8 mouse cellular contexts compared by ENCODE assay signal in the genomic region with DNA sequence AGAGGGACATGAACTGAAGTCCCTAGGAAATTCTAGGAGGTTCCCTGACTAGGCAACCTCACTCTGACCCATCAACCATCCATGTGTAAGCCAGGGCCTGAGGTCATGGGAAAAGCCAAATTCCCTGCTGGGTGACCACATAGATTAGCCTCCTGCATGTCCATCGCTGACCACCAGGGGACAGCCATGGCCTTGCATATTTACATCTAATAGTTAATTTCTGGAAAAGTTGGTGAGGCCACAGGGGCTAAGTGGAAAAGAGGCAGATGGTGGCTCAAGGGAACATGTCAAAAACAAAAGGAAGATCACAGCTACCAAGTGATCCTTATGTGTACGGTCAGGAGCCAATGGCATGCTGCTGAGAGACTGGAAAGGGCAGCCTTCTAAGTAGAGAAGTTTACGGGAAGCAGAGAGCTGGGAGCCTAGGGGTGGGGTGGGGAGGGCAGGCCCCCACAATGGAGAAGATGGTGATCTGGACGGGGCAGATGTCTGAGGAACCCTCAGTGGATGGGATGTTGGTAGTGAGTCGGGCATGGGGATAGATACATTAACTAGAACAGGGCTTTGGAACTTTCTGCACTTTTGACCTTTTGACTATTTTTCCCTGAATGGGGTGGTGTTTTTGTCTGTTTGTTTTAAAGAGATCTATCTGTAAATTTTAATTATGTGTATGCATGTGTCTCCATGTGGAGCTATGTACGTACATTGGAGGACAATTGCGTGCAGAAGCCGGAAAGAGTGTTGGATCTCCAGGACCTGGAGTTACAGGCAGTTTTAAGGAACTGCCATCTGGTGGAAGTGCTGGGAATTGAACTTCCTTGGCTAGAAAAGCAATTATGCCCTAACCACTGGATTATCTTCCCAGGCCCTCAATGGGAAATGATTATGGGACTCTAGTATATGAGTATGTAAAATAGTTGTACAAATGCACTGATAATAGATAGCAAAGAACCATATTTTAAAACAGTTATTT. TPM values are rescaled to one million over a fixed set of nuclear protein-coding genes. Genes with fewer than 3 reads are reported as not detected.
DNase-seq lines count a peak whose midpoint lies in the region; ATAC-seq and TF ChIP-seq lines count a peak whose summit lies in the region.
"Had no signal": no experiment of that assay in that cellular context is flagged by ENCODE, and none has a peak within 500 bp of the region (broad histone marks: within the 10 kb centered on the region; RNA-seq: fewer than 3 reads in every experiment).

No protein-coding gene starts in this region.

- WGBS in neural tube, embryonic 15.5 days: 57% methylated on average over 8 of the region's 8 CpGs
- 42% methylated on average over 8 of the region's 8 CpGs for WGBS in intestine, embryonic 14.5 days
- 34% methylated on average over 8 of the region's 8 CpGs for WGBS in liver, embryonic 14.5 days (ENCODE audit: insufficient replicate concordance)

- no peak overlapping the region for H3K4me3 ChIP-seq in neural tube, embryonic 15.5 days (replicated peaks)
- no peak overlapping the region for H3K4me3 ChIP-seq in intestine, embryonic 14.5 days (ENCODE audit: low read depth, low read length)
- H3K4me3 ChIP-seq in liver, embryonic 14.5 days (ENCODE audit: insufficient read depth in 1 of 2, low read depth in 2 of 2, low read length in 2 of 2): no peak overlapping the region

- H3K27me3 ChIP-seq in neural tube, embryonic 15.5 days (replicated peaks): no peaks in the 10 kb centered on the region
- no peaks in the 10 kb centered on the region for H3K27me3 ChIP-seq in intestine, embryonic 14.5 days (replicated peaks; ENCODE audit: control insufficient read depth, insufficient read depth, low read length)
- H3K27me3 ChIP-seq in liver, embryonic 14.5 days (ENCODE audit: control insufficient read depth, insufficient read depth, low read length): no peaks in the 10 kb centered on the region

- ATAC-seq in neural tube, embryonic 15.5 days (ENCODE audit: low FRiP score): no peak
- ATAC-seq in intestine, embryonic 14.5 days (replicated peaks; ENCODE audit: low FRiP score, low TSS enrichment, low read depth): peak; percentile 41
- ATAC-seq in liver, embryonic 14.5 days (ENCODE audit: insufficient read depth): no peak

- no peaks in the 10 kb centered on the region for H3K36me3 ChIP-seq in neural tube, embryonic 15.5 days
- no peaks in the 10 kb centered on the region for H3K36me3 ChIP-seq in intestine, embryonic 14.5 days (ENCODE audit: control insufficient read depth, insufficient read depth, low read length)
- H3K36me3 ChIP-seq in liver, embryonic 14.5 days (replicated peaks; ENCODE audit: control insufficient read depth, insufficient read depth, low read depth): no peaks in the 10 kb centered on the region

- H3K27ac ChIP-seq in neural tube, embryonic 15.5 days (replicated peaks): no peak overlapping the region
- no peak overlapping the region for H3K27ac ChIP-seq in intestine, embryonic 14.5 days (ENCODE audit: low read depth)
- H3K27ac ChIP-seq in liver, embryonic 14.5 days: no peak overlapping the region
- H3K27ac ChIP-seq: macrophage had no signal

- no peak overlapping the region for H3K4me2 ChIP-seq in neural tube, embryonic 15.5 days
- no peak overlapping the region for H3K4me2 ChIP-seq in intestine, embryonic 14.5 days (ENCODE audit: low read length)
- H3K4me2 ChIP-seq in liver, embryonic 14.5 days (ENCODE audit: low read depth): no peak overlapping the region

- no peak for TF ChIP-seq EP300 in liver, embryonic 14.5 days (IDR thresholded peaks at IDR 0.05; ENCODE audit: low read depth)

- H3K9ac ChIP-seq in neural tube, embryonic 15.5 days (replicated peaks): no peak overlapping the region
- H3K9ac ChIP-seq in intestine, embryonic 14.5 days (ENCODE audit: low read length): no peak overlapping the region
- H3K9ac ChIP-seq in liver, embryonic 14.5 days (replicated peaks): no peak overlapping the region

- peak; percentile 53 for DNase-seq in neural tube, embryonic 10.5 days (ENCODE audit: extremely low spot score, low spot score)
- peak; percentile 26 for DNase-seq in WW6 (ENCODE audit: low read depth, low spot score)
- peak; percentile 59 to 61 for DNase-seq in cerebellum, postnatal 36 days
- peak; percentile 75 for DNase-seq in intestine, embryonic 14.5 days (ENCODE audit: low spot score)
- DNase-seq in liver, embryonic 14.5 days (ENCODE audit: low read depth in 3 of 3, low spot score in 3 of 3): no peak
- peak; percentile 22 for DNase-seq in skeletal muscle tissue, adult 2 months (ENCODE audit: low read depth, low spot score)

- no peaks in the 10 kb centered on the region for H3K9me3 ChIP-seq in neural tube, embryonic 15.5 days (replicated peaks)
- H3K9me3 ChIP-seq in intestine, embryonic 14.5 days (ENCODE audit: control insufficient read depth, low read length): no peaks in the 10 kb centered on the region
- no peaks in the 10 kb centered on the region for H3K9me3 ChIP-seq in liver, embryonic 14.5 days (ENCODE audit: control insufficient read depth, low read length)

- H3K4me1 ChIP-seq in neural tube, embryonic 15.5 days: no peaks in the 10 kb centered on the region
- 0 out of 2 replicates have a peak, but pooled peaks cover 4% of the 10 kb centered on the region for H3K4me1 ChIP-seq in intestine, embryonic 14.5 days (replicated peaks; ENCODE audit: control insufficient read depth, insufficient read depth, low read length)
- no peaks in the 10 kb centered on the region for H3K4me1 ChIP-seq in liver, embryonic 14.5 days (replicated peaks; ENCODE audit: control insufficient read depth in 2 of 2, insufficient read depth in 2 of 2, low read length in 1 of 2)

- peak; percentile 80 for TF ChIP-seq CTCF in liver, embryonic 14.5 days (IDR thresholded peaks at IDR 0.05; ENCODE audit: low read depth)

RNA-seq across cellular contexts. Expression of gene Prss21, which starts 6.3 kb away (rescaled TPM):
- not detected in 2 replicates for polyA plus RNA-seq in neural tube, embryonic 15.5 days (2015; fragmentation: Nextera tagmentation; extraction: Ambion mirVana)
- not detected in 2 replicates for polyA plus RNA-seq in intestine, embryonic 14.5 days (2014; fragmentation: Nextera tagmentation; extraction: Ambion mirVana)
- not detected in 2 replicates for polyA plus RNA-seq in liver, embryonic 14.5 days (2012; rRNA removed)
- polyA plus RNA-seq in liver, embryonic 14.5 days (2014; fragmentation: Nextera tagmentation; extraction: Ambion mirVana): not detected in 2 replicates
- polyA plus RNA-seq: macrophage had no signal

RNA-seq across cellular contexts. Expression of gene Dcpp1, which starts 6.5 kb away (rescaled TPM):
- not detected in 2 replicates for polyA plus RNA-seq in neural tube, embryonic 15.5 days (2015; fragmentation: Nextera tagmentation; extraction: Ambion mirVana)
- polyA plus RNA-seq in intestine, embryonic 14.5 days (2014; fragmentation: Nextera tagmentation; extraction: Ambion mirVana): not detected in 2 replicates
- not detected in 2 replicates for polyA plus RNA-seq in liver, embryonic 14.5 days (2012; rRNA removed)
- polyA plus RNA-seq in liver, embryonic 14.5 days (2014; fragmentation: Nextera tagmentation; extraction: Ambion mirVana): not detected in 2 replicates
- polyA plus RNA-seq: macrophage had no signal

RNA-seq across cellular contexts. Expression of gene Dcpp2, which starts 6.5 kb away (rescaled TPM):
- polyA plus RNA-seq in neural tube, embryonic 15.5 days (2015; fragmentation: Nextera tagmentation; extraction: Ambion mirVana): not detected in 2 replicates
- polyA plus RNA-seq in intestine, embryonic 14.5 days (2014; fragmentation: Nextera tagmentation; extraction: Ambion mirVana): not detected in 2 replicates
- polyA plus RNA-seq in liver, embryonic 14.5 days (2012; rRNA removed): not detected in 2 replicates
- polyA plus RNA-seq in liver, embryonic 14.5 days (2014; fragmentation: Nextera tagmentation; extraction: Ambion mirVana): not detected in 2 replicates
- polyA plus RNA-seq: macrophage had no signal

RNA-seq across cellular contexts. Expression of gene Prss41, which starts 30.2 kb away (rescaled TPM):
- polyA plus RNA-seq in neural tube, embryonic 15.5 days (2015; fragmentation: Nextera tagmentation; extraction: Ambion mirVana): 1.9 and 2.0 TPM in 2 replicates
- 2.1 and 2.9 TPM in 2 replicates for polyA plus RNA-seq in intestine, embryonic 14.5 days (2014; fragmentation: Nextera tagmentation; extraction: Ambion mirVana)
- polyA plus RNA-seq in liver, embryonic 14.5 days (2012; rRNA removed): 0.09 and 0.18 TPM in 2 replicates
- polyA plus RNA-seq in liver, embryonic 14.5 days (2014; fragmentation: Nextera tagmentation; extraction: Ambion mirVana): 0.06 TPM in 1 of 2 replicates, not detected in the other
- polyA plus RNA-seq: macrophage had no signal

RNA-seq across cellular contexts. Expression of gene Prss32, which starts 30.5 kb away (rescaled TPM):
- polyA plus RNA-seq in neural tube, embryonic 15.5 days (2015; fragmentation: Nextera tagmentation; extraction: Ambion mirVana): 0.50 and 1.1 TPM in 2 replicates
- polyA plus RNA-seq in intestine, embryonic 14.5 days (2014; fragmentation: Nextera tagmentation; extraction: Ambion mirVana): 1.1 and 1.5 TPM in 2 replicates
- polyA plus RNA-seq in liver, embryonic 14.5 days (2012; rRNA removed): 0.06 TPM in 1 of 2 replicates, not detected in the other
- polyA plus RNA-seq in liver, embryonic 14.5 days (2014; fragmentation: Nextera tagmentation; extraction: Ambion mirVana): not detected in 2 replicates
- polyA plus RNA-seq: macrophage had no signal

Comparison
In these comparisons a context has a peak if more than half of its experiments do, and no peak if none do; other contexts are left out.
1. DNase-seq: peak in neural tube, embryonic 10.5 days (single experiment), WW6 (single experiment), cerebellum, postnatal 36 days (2 of 2), intestine, embryonic 14.5 days (single experiment) and skeletal muscle tissue, adult 2 months (single experiment); none in liver, embryonic 14.5 days (0 of 3).